Mouse (Mus musculus) naive thymus-derived CD4-positive, alpha-beta T cell, adult 2 months (primary cell): ENCODE data around the gene Senp6.
"Not testable (repeated sequence)": the region's sequence is repeated elsewhere in the genome, so short reads cannot be mapped to it uniquely, and the experiment has no call there.

ENCODE experiments used
- DNase-seq: peaks from one replicate; pipeline ENCODE4 v3.0.0-alpha.2; 2011; ENCODE audit warnings: low read depth

The Senp6 gene

DNA sequence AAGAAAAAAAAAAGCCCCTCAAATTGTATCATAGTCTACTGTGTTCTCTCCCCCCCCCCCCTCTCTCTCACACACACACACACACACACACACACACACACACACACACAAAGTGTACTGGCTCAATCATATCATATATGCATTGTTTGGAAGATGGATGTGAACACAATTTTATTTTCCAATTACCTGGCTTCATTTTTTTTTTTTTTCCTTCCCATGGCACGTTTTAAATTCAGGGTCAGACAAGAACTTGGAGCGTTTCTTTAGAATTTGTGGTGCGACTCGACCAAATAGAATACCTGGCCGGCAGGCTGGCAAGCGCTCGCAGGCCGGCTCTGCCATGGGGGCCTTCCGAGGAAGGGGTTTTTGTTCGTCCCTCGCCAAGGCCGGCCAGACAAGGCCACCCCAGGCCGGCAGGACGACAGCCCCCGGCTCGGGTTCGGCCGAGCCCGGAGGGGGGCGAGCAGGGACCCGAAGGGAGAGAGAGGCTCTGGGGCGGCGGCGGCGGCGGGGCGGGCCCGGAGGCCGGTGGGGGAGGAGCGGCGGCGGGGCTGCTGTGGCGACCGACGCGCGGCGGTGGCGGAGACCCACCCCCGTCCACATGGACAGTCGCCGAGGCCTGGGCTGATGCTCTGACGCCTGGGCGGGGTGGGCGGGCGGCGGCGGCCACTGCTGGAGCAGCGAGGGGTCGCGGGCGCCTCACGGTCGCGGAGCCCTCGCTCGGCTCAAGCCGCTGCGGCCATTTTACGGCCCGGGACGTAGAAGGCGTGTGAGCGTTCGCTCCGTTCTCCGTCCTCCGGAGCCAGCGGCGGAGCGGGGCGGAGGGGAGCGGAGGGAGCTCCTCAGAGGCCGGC is at the start of gene Senp6:
TSS of gene Senp6 (plus strand) at position 537 of the 854 bp plus-strand sequence.
- DNase-seq: peak; percentile 80

DNA sequence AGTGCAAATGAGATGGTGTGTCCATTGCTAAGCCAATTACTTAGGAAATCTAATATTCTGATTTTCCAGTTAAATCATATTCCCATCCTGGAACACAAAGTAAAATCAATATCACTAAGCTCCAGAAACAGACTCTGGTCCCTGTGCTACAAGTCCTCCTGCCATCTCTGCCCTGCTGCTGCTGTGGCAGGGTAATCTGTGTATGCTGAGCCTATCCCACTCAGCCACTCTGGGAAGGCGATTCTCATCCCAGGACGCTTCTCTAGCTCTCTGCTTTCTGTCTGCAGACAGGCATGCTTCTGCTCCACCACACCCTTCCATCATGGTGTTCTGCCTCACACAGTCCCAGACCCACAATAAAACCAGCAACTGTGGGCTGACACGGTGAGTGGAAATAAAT is 46.3 kb upstream of the Senp6 start:
- DNase-seq: no peak

DNA sequence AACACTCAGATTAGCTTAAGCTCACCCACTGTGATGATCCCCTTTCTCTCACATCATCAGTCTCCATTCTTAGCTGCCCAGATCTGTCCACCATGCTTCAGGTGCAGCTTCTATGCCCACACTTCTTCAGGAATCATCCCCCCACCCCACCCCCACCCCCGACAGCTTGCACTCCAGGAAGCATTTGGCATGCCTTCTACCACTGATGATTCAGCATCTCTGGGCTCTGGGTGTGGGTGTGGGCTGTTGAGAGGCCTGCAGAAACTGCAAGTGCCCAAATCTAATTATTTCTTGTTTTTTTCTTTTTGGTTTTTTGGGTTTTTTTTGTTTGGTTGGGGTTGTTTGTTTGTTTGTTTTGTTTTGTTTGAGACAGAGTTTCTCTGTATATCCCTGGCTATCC is 45.1 kb upstream of the Senp6 start:
- DNase-seq: no peak

DNA sequence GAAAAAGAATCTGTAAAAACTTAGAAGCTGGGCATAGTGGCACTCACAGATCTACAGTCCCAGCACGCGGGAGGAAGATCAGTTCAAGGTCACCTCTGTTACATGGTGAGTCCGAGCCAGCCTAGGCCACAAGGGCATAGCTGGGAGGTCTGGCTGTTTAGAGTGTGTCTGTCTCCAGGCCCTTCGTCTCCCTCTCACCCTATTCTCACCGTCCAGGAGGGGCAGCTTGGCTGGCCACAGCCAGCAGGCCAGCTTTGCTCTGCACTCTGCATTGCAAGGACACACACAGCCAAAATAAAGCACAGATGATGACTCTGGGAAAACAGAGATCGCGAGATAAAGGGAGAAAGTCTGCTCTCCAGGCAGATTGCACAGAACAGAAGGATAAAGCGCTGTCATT is 43.9 kb upstream of the Senp6 start:
- DNase-seq: no peak

DNA sequence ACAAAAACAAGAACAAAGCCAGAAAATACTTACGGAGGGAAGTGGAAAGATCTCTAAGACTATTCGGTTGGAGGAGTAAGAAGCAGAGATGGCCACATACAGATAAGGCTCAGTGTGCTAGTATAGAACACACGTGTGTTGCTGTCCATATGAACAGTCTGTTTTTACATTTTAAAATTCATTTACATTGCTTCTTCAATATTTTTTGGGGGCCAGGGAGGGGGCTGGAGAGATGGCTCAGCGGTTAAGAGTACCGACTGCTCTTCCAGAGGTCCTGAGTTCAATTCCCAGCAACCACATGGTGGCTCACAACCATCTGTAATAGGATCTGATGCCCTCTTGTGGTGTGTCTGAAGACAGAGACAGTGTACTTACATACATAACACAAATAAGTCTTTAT is 41.4 kb upstream of the Senp6 start:
- DNase-seq: not testable (repeated sequence)

DNA sequence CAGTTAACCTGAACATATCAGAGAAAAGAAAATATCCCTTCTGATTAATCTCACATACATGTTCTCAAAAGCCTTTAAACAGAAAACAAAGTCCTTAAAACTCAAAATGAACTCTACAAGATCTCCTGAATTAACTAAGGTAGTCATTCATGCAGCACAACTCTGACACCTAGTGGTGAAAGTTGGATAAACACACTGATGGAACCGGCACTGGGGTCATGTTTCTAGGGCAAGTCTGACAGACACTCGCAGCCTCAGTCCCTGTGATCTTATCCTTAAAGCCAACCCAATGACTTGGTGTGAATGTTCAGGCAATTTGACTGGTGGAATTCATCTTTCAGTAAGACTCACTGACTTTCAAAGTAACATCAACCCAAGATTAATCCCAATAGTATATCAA is 40.7 kb upstream of the Senp6 start:
- DNase-seq: peak; percentile 81

DNA sequence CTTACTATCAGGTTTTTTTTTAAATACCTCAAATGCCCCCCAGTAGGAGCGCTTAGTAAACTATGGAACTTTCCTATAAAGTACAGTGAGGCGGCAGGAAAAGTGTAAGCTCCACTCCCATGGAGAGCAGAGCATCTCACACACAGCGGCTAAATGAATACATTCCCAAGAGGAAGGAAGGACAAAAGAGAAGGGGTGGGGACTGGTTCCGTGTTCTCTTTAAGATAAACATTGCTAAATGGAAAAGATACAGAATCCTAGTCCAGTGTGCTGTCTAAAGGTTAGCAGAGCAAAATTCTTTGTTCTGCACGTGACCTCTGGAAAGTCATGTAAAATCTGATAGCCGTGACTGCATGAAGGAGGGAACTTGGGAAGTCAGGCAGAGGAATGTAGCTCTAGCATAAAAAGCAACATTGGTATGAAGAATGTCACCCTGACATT is 40.1 kb upstream of the Senp6 start:
- no peak for DNase-seq

DNA sequence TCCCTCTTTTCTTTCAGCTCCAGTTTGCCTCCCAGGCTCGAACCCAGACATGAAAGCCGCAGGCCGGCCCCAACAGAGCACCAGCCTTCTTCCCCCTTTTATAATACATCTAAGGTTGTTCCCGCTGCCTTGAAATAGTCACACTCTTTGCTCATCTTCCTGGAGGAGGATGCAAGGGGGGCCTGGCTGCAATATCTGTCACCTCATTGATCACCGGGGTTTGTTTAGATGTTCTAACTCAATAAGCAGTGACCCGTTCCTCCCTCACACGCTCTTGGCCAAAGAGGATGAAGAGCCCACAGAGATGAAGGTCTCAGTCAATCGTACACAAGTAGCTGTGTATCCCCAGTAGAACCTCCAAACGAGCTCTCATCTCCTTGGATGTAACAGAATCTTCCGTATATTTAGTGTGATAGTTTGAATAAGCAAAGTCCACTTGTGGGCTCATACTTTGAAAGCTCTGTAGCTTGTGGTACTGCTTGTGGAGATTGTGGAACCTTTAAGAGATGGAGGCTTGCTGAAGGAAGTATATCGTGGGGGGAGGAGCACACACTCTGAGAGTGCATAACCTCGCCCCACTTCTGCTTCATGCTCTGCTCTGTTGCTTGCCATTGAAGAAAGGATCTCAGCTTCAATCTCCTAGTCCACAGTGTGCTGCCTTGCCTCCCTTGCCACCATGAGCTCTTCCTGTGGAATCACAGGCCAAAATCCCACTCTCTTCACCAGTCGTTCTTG is 29.3 kb upstream of the Senp6 start:
- no peak for DNase-seq

DNA sequence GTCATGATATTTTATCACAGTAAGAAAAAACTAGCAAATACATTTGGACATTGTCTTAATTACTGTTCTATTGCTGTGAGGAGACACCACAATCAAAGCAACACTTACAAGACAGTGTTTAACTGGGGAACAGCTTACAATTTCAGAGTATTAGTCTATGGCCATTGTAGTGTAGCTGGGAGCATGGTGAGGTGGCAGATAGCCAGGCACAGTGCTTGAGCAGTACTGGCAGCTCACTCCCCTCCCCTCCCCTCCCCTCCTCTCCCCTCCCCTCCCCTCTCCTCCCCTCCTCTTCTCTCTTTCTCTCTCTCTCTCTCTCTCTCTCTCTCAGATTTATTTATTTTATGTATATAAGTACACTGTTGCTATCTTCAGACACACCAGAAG is 28.7 kb upstream of the Senp6 start:
- DNase-seq: no peak

DNA sequence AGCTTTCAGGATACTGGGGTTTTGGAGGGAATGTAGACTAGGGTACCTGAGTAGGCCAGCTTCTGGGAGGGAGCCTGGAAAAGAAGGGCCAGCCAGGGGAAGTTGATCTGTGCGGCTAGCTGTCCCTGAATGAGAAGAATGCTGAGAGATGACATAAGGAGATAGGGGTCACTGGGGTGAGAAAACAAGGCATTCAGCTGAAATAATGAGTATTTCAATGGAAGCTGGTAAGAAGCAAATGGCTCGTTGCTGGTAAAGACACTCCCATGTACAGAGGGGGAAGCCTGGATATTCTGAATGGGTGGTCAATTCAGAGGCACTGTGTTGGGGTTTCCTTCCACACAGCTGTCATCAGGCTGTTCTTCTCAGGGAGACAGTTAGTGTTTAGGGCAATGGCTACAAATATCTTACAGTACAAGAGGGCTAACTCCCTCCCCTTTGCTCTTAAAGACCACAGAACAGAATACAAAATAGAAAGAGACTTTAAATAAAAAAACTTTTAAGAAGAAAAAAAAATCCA is 27.3 kb upstream of the Senp6 start:
- DNase-seq: no peak

DNA sequence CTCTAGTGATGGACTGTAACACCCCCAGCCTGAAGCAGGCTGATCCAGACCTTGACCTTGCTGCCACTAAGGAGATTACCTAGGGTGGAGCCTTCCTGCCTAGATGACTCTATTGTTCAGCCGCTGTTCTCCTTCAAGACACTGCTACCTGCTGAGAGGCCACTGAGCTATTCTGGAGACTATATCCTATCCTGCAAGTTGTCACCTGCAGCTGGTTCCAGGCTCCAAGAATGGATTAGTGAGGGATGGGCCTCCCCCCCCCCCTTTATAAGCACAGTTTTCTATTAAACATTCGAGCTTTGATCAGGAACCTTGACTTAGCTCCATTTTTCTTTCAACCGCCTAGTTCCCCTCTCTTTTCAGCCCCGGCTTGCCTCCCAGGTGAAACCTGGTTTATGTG is 22.4 kb upstream of the Senp6 start:
- DNase-seq: not testable (repeated sequence)

DNA sequence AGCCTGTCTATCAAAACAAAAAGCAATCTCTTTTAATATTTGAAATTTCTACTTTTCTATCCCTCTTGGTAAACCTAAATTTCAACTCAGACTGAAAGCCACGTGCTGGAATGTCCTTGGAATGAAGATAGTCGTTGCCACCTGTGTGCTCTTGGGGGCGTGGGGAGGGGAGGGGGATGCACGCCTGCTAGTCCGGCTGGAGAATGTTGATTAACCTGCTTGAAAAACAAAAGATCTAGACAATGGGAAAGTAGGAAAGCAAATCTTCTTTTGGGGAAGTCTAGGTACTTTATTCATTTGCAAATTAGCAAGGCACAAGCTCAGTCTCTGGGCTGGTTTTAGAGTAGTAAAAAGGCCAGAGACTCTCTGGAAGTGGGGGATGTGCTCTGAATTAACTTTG is 17.4 kb upstream of the Senp6 start:
- not testable (repeated sequence) for DNase-seq

DNA sequence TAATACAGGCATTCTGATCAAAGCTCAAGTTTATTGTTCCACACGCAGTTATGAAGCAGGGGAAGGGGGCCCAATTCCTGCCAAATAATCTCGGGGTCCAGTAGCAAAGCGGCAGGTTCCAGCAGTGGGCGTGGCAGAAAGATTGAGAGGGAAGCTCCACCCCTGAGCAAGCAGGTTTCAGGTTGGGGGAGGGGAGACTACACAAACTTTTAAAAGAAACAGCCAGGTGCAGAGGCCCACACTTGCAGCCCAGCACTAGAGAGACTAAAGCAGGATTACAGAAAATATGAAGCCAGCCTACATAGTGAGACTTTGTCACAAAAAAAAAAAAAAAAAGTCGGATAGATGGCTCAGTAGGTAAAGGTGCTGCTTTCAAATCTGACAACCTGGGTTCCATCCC is 13.8 kb upstream of the Senp6 start:
- DNase-seq: no peak

DNA sequence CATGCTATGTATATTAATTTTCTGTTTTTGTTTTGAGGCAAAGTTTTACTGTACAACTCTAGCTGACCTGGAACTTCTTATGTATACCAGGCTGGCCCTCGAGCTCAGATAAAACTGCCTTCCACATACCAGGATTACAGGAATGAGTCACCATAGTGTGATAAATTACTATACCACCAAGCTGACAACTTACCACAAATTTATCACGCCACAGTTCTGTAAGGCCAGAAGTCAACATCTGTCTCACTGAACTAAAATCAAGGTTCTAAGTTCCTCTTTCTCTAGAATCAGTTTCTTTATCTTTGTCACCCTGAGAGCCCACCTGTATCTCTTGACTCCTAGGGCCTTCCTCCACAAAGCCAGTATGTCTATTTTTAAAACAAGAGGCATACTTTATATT is 9.0 kb upstream of the Senp6 start:
- no peak for DNase-seq

DNA sequence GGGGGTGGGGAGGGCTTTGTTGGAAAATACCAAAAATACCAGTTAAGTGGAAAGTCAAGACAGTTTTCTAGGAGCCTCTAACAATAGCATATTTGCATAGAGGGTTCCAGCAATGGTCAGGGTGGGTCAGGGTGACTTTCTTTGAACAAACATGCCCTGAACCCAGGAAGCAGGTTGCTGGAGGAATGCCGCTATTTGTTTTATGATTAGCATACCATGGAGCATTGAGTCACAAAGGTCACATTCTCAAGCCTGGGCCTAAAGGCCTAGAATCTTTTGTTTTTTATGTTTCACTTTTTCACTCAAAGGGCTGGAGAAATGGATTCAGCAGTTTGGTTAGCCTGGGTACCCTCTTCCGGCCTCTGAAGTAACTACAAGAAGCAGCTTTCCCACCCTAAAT is 1.2 kb upstream of the Senp6 start:
- DNase-seq: not testable (repeated sequence)

DNA sequence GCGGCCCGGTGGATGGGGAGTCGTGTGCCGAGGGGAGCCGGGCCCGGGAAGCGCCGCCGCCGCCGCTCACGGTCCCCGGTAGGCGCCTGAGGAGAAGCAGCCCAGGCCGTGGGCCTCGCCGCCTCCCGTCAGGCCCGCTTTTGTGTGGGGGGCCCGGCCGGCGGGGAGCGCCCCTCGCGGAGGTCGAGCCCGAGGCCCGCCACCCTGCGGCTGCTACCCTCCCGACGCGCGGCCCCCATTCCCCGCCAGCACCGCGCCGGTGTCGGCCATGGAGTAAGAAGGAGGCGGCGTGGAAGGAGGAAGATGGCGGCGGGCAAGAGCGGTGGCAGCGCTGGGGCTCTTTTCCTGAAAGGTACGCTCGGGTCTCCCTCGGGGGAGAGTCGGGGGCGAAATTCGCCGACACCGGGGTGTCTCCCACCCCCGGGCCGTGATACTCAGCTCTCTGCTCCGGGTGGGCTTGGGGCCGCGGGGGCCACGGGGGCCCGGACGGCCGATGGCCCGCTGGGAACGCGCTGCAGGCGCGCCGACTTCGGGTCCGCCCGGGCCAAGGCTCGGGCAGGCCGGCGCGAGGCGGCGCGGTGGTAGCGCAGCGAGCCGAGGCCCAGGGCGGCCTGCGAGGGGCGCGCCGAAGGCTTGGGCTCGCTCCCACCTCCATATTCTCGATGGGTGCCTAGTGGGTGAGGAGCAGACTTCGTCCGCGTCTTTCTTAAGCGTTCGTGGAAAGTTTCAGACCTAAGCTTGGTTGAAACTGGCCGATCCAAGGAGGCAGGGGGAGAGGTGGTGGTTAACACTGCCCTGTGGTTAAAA is 721 bp downstream of the Senp6 start:
- peak; percentile 86 for DNase-seq

DNA sequence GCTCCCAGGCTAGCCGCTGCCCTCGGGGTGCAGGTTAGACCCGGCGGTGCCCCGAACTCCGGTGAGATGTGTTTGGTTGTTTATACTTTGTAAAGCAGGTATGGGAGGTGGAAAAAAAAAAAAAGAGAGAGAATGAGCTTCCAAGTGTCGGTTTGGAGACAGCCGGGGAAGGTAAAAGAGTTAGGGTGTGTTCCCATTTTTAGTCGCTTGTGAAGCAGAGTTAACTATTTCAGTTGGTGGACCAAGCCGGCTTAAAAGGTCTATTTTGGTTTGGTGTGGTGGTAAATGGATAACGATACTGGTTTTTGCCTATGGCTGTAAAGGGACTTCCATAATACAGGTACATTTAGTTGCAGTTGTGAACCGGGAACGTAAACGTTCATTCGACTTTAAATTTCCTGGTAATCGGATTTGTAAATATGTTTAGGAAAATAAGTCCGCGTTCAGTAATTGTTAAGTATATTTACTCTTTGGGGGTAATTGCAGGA is 1.4 kb downstream of the Senp6 start:
- DNase-seq: no peak

DNA sequence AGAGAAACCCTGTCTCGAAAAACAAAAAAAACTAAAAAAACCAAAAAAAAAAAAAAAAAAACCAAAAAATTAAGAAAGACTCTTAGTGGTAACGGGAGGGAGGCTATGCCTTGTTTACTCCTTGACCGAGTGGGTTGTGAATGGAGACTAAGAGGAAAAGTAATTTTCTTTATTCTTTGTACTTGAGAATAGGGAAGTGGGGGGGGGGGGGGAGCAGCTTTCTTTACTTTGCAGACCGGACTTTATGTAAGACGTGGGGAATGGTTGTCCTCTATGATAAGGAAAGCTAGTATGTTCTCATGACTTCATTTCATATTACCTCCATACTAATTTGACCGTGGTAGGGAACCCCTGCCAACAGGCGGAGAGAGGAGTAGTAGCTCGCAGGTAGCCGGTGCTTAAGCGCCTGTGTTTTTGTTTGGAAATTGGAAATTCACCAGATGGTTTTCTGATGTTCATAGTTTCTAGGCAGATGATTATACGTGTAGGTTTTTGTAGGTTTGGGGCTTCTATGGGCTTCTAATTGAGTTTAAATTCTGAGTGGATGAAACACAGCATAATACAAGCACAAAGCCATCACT is 2.1 kb downstream of the Senp6 start:
- DNase-seq: no peak

DNA sequence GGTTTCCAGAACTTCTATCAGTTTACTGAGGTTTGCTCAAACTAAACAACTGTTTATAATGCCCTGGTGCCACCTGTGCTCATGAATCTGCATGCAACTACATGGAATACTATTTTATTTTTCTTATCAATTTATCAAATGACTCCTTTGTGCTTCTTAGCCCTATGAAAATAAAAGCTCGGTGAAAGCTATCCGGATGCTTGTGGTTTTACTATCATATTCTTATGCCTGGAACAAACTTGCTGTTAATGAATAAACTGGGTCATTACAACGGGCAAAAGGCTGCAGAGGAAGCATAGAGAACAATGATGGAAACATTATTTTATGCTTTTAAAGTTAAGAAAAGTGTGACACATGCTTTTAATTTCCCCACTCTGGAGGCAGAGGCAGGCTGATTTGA is 3.3 kb downstream of the Senp6 start:
- no peak for DNase-seq

DNA sequence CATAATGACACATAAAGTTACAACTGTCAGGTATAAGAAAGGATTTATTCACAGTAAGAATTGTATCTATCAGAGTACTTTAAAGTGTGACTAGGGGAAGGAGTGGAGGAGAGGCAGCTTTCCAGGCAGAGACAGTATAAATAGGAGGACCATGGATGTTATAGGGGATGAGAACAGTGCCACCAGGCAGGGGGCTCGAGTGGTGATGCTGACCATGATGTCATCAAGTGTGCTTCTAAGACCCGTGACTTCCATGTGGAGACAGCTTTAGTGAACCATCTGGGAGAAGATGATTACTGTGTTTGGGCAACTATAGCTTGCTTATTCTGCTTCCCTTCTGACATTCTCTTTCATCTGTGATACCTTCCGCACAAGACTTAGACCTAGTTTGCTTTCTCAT is 4.9 kb downstream of the Senp6 start:
- DNase-seq: no peak

DNA sequence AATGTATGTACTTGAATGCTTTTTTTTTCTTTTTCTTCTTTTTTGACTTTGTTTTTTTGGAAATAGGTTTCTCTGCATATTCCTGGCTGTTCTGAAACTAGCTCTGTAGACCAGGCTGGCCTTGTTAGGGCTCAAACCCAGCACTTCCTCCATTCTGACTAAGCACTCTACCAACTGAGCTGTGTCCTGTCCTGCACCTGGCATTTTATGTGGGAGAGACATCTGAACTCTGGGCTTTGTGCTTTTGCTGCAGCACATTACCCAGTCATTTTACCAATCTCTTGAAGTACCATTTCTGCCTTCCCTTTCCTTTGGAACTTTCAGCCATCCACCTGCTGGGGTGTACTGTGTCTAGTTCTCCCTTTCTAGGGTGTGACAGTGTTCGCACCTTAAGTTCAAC is 7.4 kb downstream of the Senp6 start:
- DNase-seq: no peak

DNA sequence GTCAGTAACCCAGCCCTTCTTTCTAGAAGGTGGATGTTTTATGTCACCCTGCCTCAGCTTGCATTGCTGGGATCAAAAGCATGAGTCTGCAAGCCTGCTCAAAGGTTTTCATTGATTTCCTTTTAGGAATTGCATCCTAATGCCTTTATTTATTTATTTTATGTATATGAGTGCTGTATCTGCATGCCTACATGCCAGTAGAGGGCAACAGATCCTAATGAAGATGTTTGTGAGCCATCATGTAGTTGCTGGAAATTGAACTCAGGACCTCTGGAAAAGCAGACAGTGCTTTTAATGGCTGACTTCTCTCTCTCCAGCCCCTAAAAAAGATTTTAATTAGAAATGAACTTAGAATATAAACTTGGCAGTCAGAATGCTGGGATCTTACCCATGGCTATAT is 8.2 kb downstream of the Senp6 start:
- DNase-seq: no peak
